Mouse (Mus musculus): ENCODE results near the gene Ap5b1.

DNA sequence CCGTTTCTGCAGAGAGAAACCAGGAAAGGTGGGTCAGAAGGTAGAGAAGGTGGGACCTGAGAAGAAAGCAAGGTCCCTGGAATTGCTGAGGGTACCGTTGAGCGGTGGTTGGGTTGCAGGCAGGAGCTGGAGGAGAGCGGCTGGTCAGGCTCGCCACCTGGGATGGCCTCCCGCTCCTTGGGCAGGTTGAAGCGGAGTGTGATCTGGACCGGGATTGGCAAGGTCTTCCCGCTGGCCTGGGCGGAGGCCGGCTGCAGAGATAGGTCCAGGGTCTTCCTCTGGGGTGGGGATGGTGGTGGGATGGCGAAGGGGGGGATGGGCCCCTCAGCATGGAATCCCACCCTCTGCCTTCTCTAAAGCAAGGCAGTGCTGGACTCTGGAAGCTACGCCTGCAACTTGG is 40.9 kb downstream of the Ap5b1 start:
- TF ChIP-seq CTCF (IDR thresholded peaks at IDR 0.05; ENCODE audit: low read depth), result no peak
- TF ChIP-seq EP300 (optimal IDR thresholded peaks at IDR 0.05), result no peak
